Mouse (Mus musculus) heart, adult 2 months (tissue): ENCODE data around the gene Elmo2.
A peak's percentile ranks its signal among the peaks of the same experiment; 100 is the strongest.

Source experiments
- CTCF ChIP-seq: fragments of 200-600 bp; IDR thresholded peaks from 2 replicates; pipeline ENCODE4 v1.8.1; 2022; ENCODE audit warnings: antibody characterized with exemption, mild to moderate bottlenecking, moderate library complexity
- EP300 ChIP-seq: fragments of 200-500 bp; IDR thresholded peaks from 2 replicates; pipeline ENCODE4 v1.6.1; 2011; ENCODE audit warnings: low read depth, low read length, control low read depth; ENCODE audit not compliant: insufficient read depth
- POLR2A ChIP-seq: fragments of 200-500 bp; IDR thresholded peaks from 2 replicates; pipeline ENCODE4 v1.6.1; 2011; ENCODE audit warnings: mild to moderate bottlenecking, low read depth, low read length, control low read depth; ENCODE audit not compliant: insufficient read depth

GRCm38 (mm10) chr2:165360861-165361260 is 34.6 kb upstream of the Elmo2 start:
- peak; percentile 80 for TF ChIP-seq CTCF
- TF ChIP-seq POLR2A = no peak
- TF ChIP-seq EP300 = 0 out of 2 replicates have a peak, but pooled peaks have one; percentile 67
